Mouse (Mus musculus): ENCODE results near the gene Trip13.

Gene Trip13

DNA sequence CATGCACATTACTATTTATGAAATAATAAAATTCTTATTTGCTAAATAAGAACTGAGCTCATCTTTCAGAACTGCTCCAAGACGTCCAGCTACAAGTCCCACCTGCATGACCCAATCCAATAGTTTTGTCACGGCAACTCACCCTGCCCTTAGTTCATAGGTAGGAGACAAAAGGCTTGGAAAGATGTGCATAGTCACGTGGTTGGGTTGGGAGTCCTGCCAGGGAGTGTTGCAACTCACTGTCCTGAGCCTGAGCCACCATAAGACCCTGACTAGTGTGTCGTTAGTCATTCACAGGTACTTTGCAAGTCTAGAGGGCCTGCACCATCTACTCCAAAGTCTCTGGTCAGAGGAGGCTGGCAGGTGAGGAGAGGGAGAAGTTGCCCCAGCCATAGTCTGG, 51.5 kb downstream of the Trip13 start:
- peak; percentile 29 to 42 for DNase-seq

- DNase-seq: peak; percentile 38 to 50
Measured at GRCm38 (mm10) chr13:73885656-73886055, 51.9 kb downstream of the Trip13 start.

DNA sequence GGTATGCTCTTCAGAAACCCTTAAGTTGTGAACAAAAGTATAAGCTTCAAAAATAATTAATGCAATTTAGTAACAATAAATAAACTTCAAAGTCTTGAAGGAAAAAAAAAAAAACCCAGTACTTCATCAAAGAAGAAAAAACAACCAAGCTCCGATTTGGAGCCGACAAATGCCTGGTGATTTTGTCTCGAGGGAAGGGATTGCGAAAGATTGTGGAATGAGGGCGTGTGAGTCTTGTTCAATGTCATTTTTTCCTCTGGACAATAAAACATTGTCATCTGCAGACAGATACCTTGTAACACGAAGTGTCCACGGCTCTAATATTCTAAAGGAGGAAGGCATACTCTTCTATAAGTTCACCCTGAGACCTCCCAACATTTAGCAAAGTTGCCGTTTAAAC, 56.2 kb downstream of the Trip13 start:
- no peak for DNase-seq

DNA sequence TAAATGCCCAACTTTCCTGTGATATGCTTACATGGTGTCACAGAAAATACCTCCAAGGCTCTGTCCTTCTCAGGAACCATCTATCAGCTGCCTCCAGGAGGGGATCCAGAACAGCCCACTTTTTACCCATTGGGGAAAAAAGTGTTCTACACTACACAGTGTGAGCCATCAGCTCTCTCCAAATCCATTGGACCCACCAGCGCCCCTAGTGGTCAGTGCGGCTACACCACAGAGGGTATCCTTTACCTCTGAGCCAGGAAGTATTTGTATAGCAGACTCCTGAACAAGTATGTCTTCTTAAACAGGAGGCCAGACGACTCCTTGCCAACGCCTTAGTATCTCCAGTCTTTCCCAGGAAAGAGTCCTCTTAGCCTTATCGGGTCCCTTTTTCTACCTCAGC, 57.8 kb downstream of the Trip13 start:
- DNase-seq: peak; percentile 77 to 79

DNA sequence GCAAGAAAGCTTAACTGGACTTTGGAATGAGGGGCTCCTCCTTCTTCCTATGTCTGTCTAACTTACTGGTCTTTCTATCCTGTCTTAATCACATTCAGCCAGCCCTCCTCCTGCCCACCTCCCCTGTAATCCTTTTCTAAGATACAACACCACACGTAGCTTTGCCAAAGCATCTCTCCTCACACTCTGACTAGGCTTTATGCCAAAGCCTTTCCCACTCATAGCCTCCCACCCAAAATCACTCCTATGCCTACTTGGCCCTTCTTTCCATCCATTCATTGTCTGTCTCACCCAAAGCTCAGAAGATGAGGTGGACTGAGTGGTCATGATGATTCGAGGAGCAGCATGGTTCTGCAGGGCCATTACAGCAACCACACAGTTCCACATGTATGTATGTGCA, 65.4 kb downstream of the Trip13 start:
- no peak for DNase-seq
